ENCODE assay signal across 27 mouse cellular contexts in the genomic region with DNA sequence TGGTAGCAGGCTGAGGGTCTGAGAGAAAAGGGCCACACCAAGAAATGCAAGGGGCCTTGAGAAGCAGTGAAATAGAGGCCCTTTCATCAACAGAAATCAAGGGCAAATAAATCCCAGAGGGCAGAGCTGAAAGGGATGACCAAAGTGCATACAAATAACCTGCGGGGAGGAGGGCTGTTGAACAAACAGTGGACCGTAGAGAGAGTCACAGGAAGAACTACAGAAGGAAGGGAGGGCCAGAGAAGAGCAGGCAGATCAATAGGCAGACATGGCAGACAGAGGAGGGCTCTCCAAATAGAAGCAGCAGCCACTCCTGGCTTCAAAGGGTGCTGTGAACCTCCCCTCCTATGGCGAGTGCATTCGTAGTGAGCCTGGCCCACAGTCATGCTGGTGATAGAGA. TPM values are rescaled to one million over a fixed set of nuclear protein-coding genes. Genes with fewer than 3 reads are reported as not detected.
DNase-seq lines count a peak whose midpoint lies in the region; ATAC-seq and TF ChIP-seq lines count a peak whose summit lies in the region.
"Had no signal": no experiment of that assay in that cellular context is flagged by ENCODE, and none has a peak within 500 bp of the region (broad histone marks: within the 10 kb centered on the region; RNA-seq: fewer than 3 reads in every experiment).

No protein-coding gene starts in this region.

- no peak overlapping the region for H3K4me3 ChIP-seq in intestine, embryonic 15.5 days (replicated peaks)
- no peak overlapping the region for H3K4me3 ChIP-seq in intestine, postnatal 0 days (ENCODE audit: low read depth, low read length)
- no peak overlapping the region for H3K4me3 ChIP-seq in liver, embryonic 13.5 days (replicated peaks)
- no peak overlapping the region for H3K4me3 ChIP-seq in liver, embryonic 16.5 days (ENCODE audit: low read depth, low read length)
- H3K4me3 ChIP-seq: embryonic facial prominence, embryonic 10.5 days; embryonic facial prominence, embryonic 13.5 days; erythroblast, embryonic 14.5 days; forebrain, embryonic 12.5 days; forebrain, embryonic 15.5 days; heart, embryonic 12.5 days; heart, embryonic 15.5 days had no signal

- ATAC-seq in intestine, embryonic 15.5 days, result peak; percentile 19; the same call in 1 of the 2 replicates
- ATAC-seq in intestine, postnatal 0 days, result no peak
- peak; percentile 51 for ATAC-seq in liver, embryonic 13.5 days (ENCODE audit: low read depth)
- ATAC-seq in liver, embryonic 16.5 days (ENCODE audit: low read depth), result peak; percentile 74
- ATAC-seq: activated CD4-positive, CD25-positive, alpha-beta regulatory T cell, adult 4 months; forebrain, embryonic 15.5 days had no signal

- peak; percentile 41 for DNase-seq in heart, adult 11 months
- no peak for DNase-seq in heart, postnatal 14 days
- no peak for DNase-seq in liver, embryonic 13.5 days
- no peak for DNase-seq in thymus, adult 18-20 months
- DNase-seq in right cerebral cortex, postnatal 36 days (ENCODE audit: low spot score in 2 of 2), result no peak
- DNase-seq: adrenal gland, adult 8-10 months; adrenal gland, postnatal 25 days; cerebellum, adult 11-12 months; cerebellum, adult 8-10 months; cerebellum, postnatal 10 days; cerebellum, postnatal 36 days; embryo, embryonic 11 days; gastrocnemius, postnatal 25 days; heart, postnatal 10 days; heart, postnatal 4 days had no signal

- intact Hi-C loops in heart, postnatal 14 days (cut with DNase I), result no loop called here

- H3K9me3 ChIP-seq in intestine, embryonic 15.5 days, result no peaks in the 10 kb centered on the region
- H3K9me3 ChIP-seq in intestine, postnatal 0 days (ENCODE audit: control insufficient read depth), result no peaks in the 10 kb centered on the region
- H3K9me3 ChIP-seq in liver, embryonic 13.5 days (replicated peaks), result no peaks in the 10 kb centered on the region
- H3K9me3 ChIP-seq in liver, embryonic 16.5 days (replicated peaks; ENCODE audit: control insufficient read depth, low read length), result no peaks in the 10 kb centered on the region
- H3K9me3 ChIP-seq: embryonic facial prominence, embryonic 10.5 days; embryonic facial prominence, embryonic 13.5 days; forebrain, embryonic 12.5 days; forebrain, embryonic 15.5 days; heart, embryonic 12.5 days; heart, embryonic 15.5 days had no signal

- H3K36me3 ChIP-seq in intestine, embryonic 15.5 days, result no peaks in the 10 kb centered on the region
- H3K36me3 ChIP-seq in intestine, postnatal 0 days (ENCODE audit: control insufficient read depth, insufficient read depth), result no peaks in the 10 kb centered on the region
- no peaks in the 10 kb centered on the region for H3K36me3 ChIP-seq in liver, embryonic 13.5 days
- no peaks in the 10 kb centered on the region for H3K36me3 ChIP-seq in liver, embryonic 16.5 days (ENCODE audit: control insufficient read depth, insufficient read depth)
- H3K36me3 ChIP-seq: embryonic facial prominence, embryonic 10.5 days; embryonic facial prominence, embryonic 13.5 days; forebrain, embryonic 12.5 days; forebrain, embryonic 15.5 days; heart, embryonic 12.5 days; heart, embryonic 15.5 days had no signal

- H3K4me2 ChIP-seq in intestine, embryonic 15.5 days (replicated peaks), result no peak overlapping the region
- H3K4me2 ChIP-seq in intestine, postnatal 0 days (replicated peaks; ENCODE audit: low read depth), result no peak overlapping the region
- no peak overlapping the region for H3K4me2 ChIP-seq in liver, embryonic 13.5 days
- no peak overlapping the region for H3K4me2 ChIP-seq in liver, embryonic 16.5 days (ENCODE audit: low read depth, low read length)
- H3K4me2 ChIP-seq: embryonic facial prominence, embryonic 13.5 days; forebrain, embryonic 12.5 days; forebrain, embryonic 15.5 days; heart, embryonic 12.5 days; heart, embryonic 15.5 days; hindbrain, embryonic 14.5 days had no signal

- 56% methylated on average over 4 of the region's 4 CpGs for WGBS in intestine, embryonic 15.5 days
- WGBS in intestine, postnatal 0 days, result 58% methylated on average over 4 of the region's 4 CpGs
- 79% methylated on average over 4 of the region's 4 CpGs for WGBS in liver, embryonic 13.5 days (ENCODE audit: insufficient replicate concordance)
- 57% methylated on average over 4 of the region's 4 CpGs for WGBS in liver, embryonic 16.5 days (ENCODE audit: insufficient replicate concordance)

- no peak overlapping the region for H3K27ac ChIP-seq in intestine, embryonic 15.5 days
- H3K27ac ChIP-seq in intestine, postnatal 0 days (ENCODE audit: low read depth, low read length), result no peak overlapping the region
- H3K27ac ChIP-seq in liver, embryonic 13.5 days, result 0 out of 2 replicates have a peak overlapping the region, but pooled peaks have one; percentile 45
- peak overlapping the region; percentile 42; the same call in 1 of the 2 replicates for H3K27ac ChIP-seq in liver, embryonic 16.5 days (ENCODE audit: low read length)
- H3K27ac ChIP-seq: embryonic facial prominence, embryonic 10.5 days; embryonic facial prominence, embryonic 13.5 days; forebrain, embryonic 12.5 days; forebrain, embryonic 15.5 days; heart, embryonic 15.5 days; hindbrain, embryonic 14.5 days had no signal

- TF ChIP-seq CTCF in intestine, postnatal 0 days (IDR thresholded peaks at IDR 0.05; ENCODE audit: low read depth), result no peak

- H3K27me3 ChIP-seq in intestine, embryonic 15.5 days (replicated peaks), result no peaks in the 10 kb centered on the region
- H3K27me3 ChIP-seq in intestine, postnatal 0 days (replicated peaks; ENCODE audit: control insufficient read depth, insufficient read depth, low read length), result no peaks in the 10 kb centered on the region
- no peaks in the 10 kb centered on the region; the same call in 1 of the 2 replicates for H3K27me3 ChIP-seq in liver, embryonic 13.5 days
- H3K27me3 ChIP-seq in liver, embryonic 16.5 days (ENCODE audit: control insufficient read depth, insufficient read depth, low read depth, low read length), result no peaks in the 10 kb centered on the region
- H3K27me3 ChIP-seq: embryonic facial prominence, embryonic 13.5 days; forebrain, embryonic 12.5 days; forebrain, embryonic 15.5 days; heart, embryonic 12.5 days; heart, embryonic 15.5 days had no signal

- H3K9ac ChIP-seq in intestine, embryonic 15.5 days, result no peak overlapping the region
- no peak overlapping the region for H3K9ac ChIP-seq in intestine, postnatal 0 days (ENCODE audit: low read depth, low read length)
- no peak overlapping the region for H3K9ac ChIP-seq in liver, embryonic 13.5 days
- no peak overlapping the region for H3K9ac ChIP-seq in liver, embryonic 16.5 days (ENCODE audit: low read depth, low read length)
- H3K9ac ChIP-seq: embryonic facial prominence, embryonic 13.5 days; forebrain, embryonic 12.5 days; forebrain, embryonic 15.5 days; heart, embryonic 12.5 days; heart, embryonic 15.5 days; hindbrain, embryonic 14.5 days had no signal

- H3K4me1 ChIP-seq in intestine, embryonic 15.5 days (replicated peaks), result 0 out of 2 replicates have a peak, but pooled peaks cover 8% of the 10 kb centered on the region
- 0 out of 2 replicates have a peak, but pooled peaks cover 8% of the 10 kb centered on the region for H3K4me1 ChIP-seq in intestine, postnatal 0 days (replicated peaks; ENCODE audit: control insufficient read depth, insufficient read depth, low read length)
- H3K4me1 ChIP-seq in liver, embryonic 13.5 days (replicated peaks), result peaks cover 9% of the 10 kb centered on the region
- no peaks in the 10 kb centered on the region; the same call in 1 of the 2 replicates for H3K4me1 ChIP-seq in liver, embryonic 16.5 days (ENCODE audit: control insufficient read depth, low read depth, low read length)
- H3K4me1 ChIP-seq: embryonic facial prominence, embryonic 13.5 days; forebrain, embryonic 12.5 days had no signal

RNA-seq across cellular contexts. Expression of a gene that starts 19.3 kb away (rescaled TPM):
- 10 to 100 TPM; 45.8 to 52.9 TPM for total RNA-seq in heart, postnatal 14 days (2021)
- polyA plus RNA-seq in intestine, embryonic 15.5 days (2015; fragmentation: Nextera tagmentation; extraction: Ambion mirVana), result 7.0 and 9.0 TPM in 2 replicates
- polyA plus RNA-seq in intestine, postnatal 0 days (2015; fragmentation: Nextera tagmentation; extraction: Ambion mirVana), result 6.1 and 6.4 TPM in 2 replicates
- 2.9 and 3.6 TPM in 2 replicates for polyA plus RNA-seq in liver, embryonic 13.5 days (2015; fragmentation: Nextera tagmentation; extraction: Ambion mirVana)
- polyA plus RNA-seq in liver, embryonic 16.5 days (2015; fragmentation: Nextera tagmentation; extraction: Ambion mirVana), result 3.0 and 3.5 TPM in 2 replicates

Comparison
In these comparisons a context has a peak if more than half of its experiments do, and no peak if none do; other contexts are left out.
1. H3K27ac ChIP-seq: peak in liver, embryonic 13.5 days (single experiment) and liver, embryonic 16.5 days (single experiment); none in intestine, embryonic 15.5 days (single experiment) and intestine, postnatal 0 days (single experiment).